Mouse (Mus musculus): ENCODE results near the gene Dleu7. TPM values are rescaled to one million over a fixed set of nuclear protein-coding genes. Genes with fewer than 3 reads are reported as not detected.

Dleu7 gene
- total and polyA plus RNA-seq, 2 experiments from 2014 or later = 0.16 to 0.65 TPM

DNA sequence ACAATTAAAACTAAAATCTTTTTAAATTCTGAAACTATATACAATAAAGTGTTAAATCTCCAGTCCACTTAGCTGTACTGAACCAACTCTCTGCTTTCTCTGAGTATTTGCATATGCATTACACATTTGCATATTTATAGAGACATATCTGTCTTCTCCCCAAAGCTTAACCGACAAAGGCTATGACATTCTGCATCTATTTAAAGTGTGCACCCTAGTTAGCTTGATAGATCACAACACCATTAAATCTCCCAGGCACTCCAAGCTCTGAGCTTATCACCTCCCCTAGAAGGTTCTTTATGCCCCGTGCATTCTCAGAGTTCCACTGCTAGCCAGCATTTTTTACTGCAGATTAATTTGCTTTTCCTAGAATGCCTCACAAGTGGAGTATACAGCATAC is 16.2 kb upstream of the Dleu7 start:
- Histone ChIP-seq H3K27ac (ENCODE audit: low read depth) (peak overlapping the region; percentile 71), H3K4me1 (ENCODE audit: control insufficient read depth, insufficient read depth) (peaks cover 14% of the 10 kb centered on the region), H3K4me2 (ENCODE audit: low read depth, low read length) (no peak overlapping the region; the same call in 1 of the 2 replicates), H3K9me3 (replicated peaks; ENCODE audit: control insufficient read depth, low read length) (no peaks in the 10 kb centered on the region), H3K4me3 (ENCODE audit: low read depth, low read length) (no peak overlapping the region), H3K36me3 (replicated peaks; ENCODE audit: control insufficient read depth, insufficient read depth, low read length) (no peaks in the 10 kb centered on the region), H3K9ac (replicated peaks; ENCODE audit: low read depth, low read length) (no peak overlapping the region), H3K27me3 (ENCODE audit: control insufficient read depth, insufficient read depth, low read length) (no peaks in the 10 kb centered on the region)
- peak; percentile 68 for ATAC-seq (ENCODE audit: insufficient read depth, low read depth)
- 23% methylated on average over 2 of the region's 2 CpGs for WGBS
- TF ChIP-seq EP300 (IDR thresholded peaks at IDR 0.05; ENCODE audit: low read depth) = no peak
- TF ChIP-seq CTCF (IDR thresholded peaks at IDR 0.05; ENCODE audit: low read depth) = no peak
- peak; percentile 37 for DNase-seq (ENCODE audit: low spot score)

DNA sequence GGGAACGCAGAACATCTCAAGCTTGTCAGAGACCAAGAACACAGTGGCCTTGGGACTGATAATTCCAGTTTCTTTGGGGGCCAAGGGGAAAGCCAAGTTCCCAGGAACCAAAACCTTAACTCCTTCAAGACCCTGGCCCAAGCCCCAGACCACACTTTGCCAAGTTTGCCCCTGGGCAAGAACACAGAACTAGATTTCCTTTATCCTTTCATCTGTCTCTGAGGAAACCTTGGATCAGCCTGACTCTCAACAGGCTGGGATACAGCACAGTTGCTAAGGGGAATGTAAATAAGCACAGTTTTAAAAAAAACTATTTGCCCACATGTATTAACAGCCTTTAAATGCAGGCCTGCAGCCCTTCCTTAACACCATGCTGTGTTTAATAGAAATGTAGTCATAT is 14.7 kb upstream of the Dleu7 start:
- no peak for TF ChIP-seq EP300 (IDR thresholded peaks at IDR 0.05; ENCODE audit: low read depth)
- TF ChIP-seq CTCF (IDR thresholded peaks at IDR 0.05; ENCODE audit: low read depth) = no peak
- H3K9ac ChIP-seq (replicated peaks; ENCODE audit: low read depth, low read length) = no peak overlapping the region
- no peak overlapping the region for H3K27ac ChIP-seq (ENCODE audit: low read depth)
- peaks cover 14% of the 10 kb centered on the region for H3K4me1 ChIP-seq (ENCODE audit: control insufficient read depth, insufficient read depth)
- H3K4me2 ChIP-seq (ENCODE audit: low read depth, low read length) = no peak overlapping the region
- no peak for ATAC-seq (ENCODE audit: insufficient read depth, low read depth)
- 83% methylated on average over 1 of the region's 1 CpGs for WGBS
- no peak for DNase-seq (ENCODE audit: low spot score)
- H3K9me3 ChIP-seq (replicated peaks; ENCODE audit: control insufficient read depth, low read length) = no peaks in the 10 kb centered on the region
- H3K27me3 ChIP-seq (ENCODE audit: control insufficient read depth, insufficient read depth, low read length) = no peaks in the 10 kb centered on the region
- no peaks in the 10 kb centered on the region for H3K36me3 ChIP-seq (replicated peaks; ENCODE audit: control insufficient read depth, insufficient read depth, low read length)
- no peak overlapping the region for H3K4me3 ChIP-seq (ENCODE audit: low read depth, low read length)

DNA sequence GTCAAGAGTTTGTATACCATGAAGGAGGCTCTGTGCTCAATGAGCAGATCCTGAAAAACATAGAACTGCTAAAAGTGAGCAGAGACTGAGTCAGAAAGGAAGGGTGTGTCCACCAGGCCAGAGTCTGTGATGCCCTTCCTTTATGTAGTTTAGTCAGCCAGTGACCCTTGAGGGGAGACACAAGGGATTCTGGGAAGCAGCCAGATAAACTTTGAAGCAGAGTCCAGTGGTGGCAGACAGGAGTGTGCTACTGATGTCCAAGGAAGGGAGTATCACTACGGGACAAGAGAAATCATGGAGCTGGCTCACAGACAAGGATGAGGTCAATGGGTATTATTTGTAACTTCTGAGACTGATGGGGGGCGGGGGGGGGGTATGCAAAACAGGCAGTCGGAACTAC is 7.2 kb upstream of the Dleu7 start:
- ATAC-seq (ENCODE audit: insufficient read depth, low read depth) = no peak
- TF ChIP-seq EP300 (IDR thresholded peaks at IDR 0.05; ENCODE audit: low read depth) (no peak), CTCF (IDR thresholded peaks at IDR 0.05; ENCODE audit: low read depth) (no peak)
- no peaks in the 10 kb centered on the region for H3K4me1 ChIP-seq (ENCODE audit: control insufficient read depth, insufficient read depth)
- no peak overlapping the region for H3K27ac ChIP-seq (ENCODE audit: low read depth)
- H3K9me3 ChIP-seq (replicated peaks; ENCODE audit: control insufficient read depth, low read length) = no peaks in the 10 kb centered on the region
- peak; percentile 30 for DNase-seq (ENCODE audit: low spot score)
- no peak overlapping the region for H3K9ac ChIP-seq (replicated peaks; ENCODE audit: low read depth, low read length)
- H3K27me3 ChIP-seq (ENCODE audit: control insufficient read depth, insufficient read depth, low read length) = no peaks in the 10 kb centered on the region
- 65% methylated on average over 3 of the region's 3 CpGs for WGBS
- H3K4me2 ChIP-seq (ENCODE audit: low read depth, low read length) = no peak overlapping the region
- H3K36me3 ChIP-seq (replicated peaks; ENCODE audit: control insufficient read depth, insufficient read depth, low read length) = no peaks in the 10 kb centered on the region
- H3K4me3 ChIP-seq (ENCODE audit: low read depth, low read length) = no peak overlapping the region

GRCm38 (mm10) chr14:62298808-62299207 is 6.0 kb upstream of the Dleu7 start:
- Histone ChIP-seq H3K9me3 (replicated peaks; ENCODE audit: control insufficient read depth, low read length) (no peaks in the 10 kb centered on the region), H3K27me3 (ENCODE audit: control insufficient read depth, insufficient read depth, low read length) (no peaks in the 10 kb centered on the region), H3K27ac (ENCODE audit: low read depth) (no peak overlapping the region), H3K4me3 (ENCODE audit: low read depth, low read length) (no peak overlapping the region), H3K36me3 (replicated peaks; ENCODE audit: control insufficient read depth, insufficient read depth, low read length) (no peaks in the 10 kb centered on the region), H3K4me1 (ENCODE audit: control insufficient read depth, insufficient read depth) (no peaks in the 10 kb centered on the region), H3K4me2 (ENCODE audit: low read depth, low read length) (no peak overlapping the region), H3K9ac (replicated peaks; ENCODE audit: low read depth, low read length) (no peak overlapping the region)
- DNase-seq (ENCODE audit: low spot score) (no peak), ATAC-seq (ENCODE audit: insufficient read depth, low read depth) (no peak)
- 79% methylated on average over 1 of the region's 1 CpGs for WGBS
- TF ChIP-seq CTCF (IDR thresholded peaks at IDR 0.05; ENCODE audit: low read depth) (no peak), EP300 (IDR thresholded peaks at IDR 0.05; ENCODE audit: low read depth) (no peak)

DNA sequence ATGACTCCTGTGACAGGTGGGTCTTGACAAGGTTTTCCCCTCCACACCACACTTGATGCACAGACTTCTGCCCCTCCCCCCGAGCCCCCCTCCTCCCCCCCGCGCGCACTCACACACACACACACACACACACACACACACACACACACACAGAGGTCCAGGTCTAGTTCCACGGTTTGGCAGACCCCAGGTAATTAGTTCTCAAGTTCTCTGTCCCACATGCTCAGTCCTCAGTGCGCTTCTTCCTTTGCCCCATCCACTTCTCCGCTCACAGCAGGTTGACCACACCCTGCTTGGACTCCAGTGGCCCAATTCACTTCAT is 720 bp downstream of the Dleu7 start:
- Histone ChIP-seq H3K27ac (ENCODE audit: low read depth) (no peak overlapping the region), H3K4me3 (ENCODE audit: low read depth, low read length) (peak overlapping the region; percentile 51), H3K9ac (replicated peaks; ENCODE audit: low read depth, low read length) (peak overlapping the region; percentile 50; the same call in 1 of the 2 replicates), H3K9me3 (replicated peaks; ENCODE audit: control insufficient read depth, low read length) (no peaks in the 10 kb centered on the region), H3K27me3 (ENCODE audit: control insufficient read depth, insufficient read depth, low read length) (no peaks in the 10 kb centered on the region), H3K4me2 (ENCODE audit: low read depth, low read length) (peak overlapping the region; percentile 97), H3K36me3 (replicated peaks; ENCODE audit: control insufficient read depth, insufficient read depth, low read length) (no peaks in the 10 kb centered on the region), H3K4me1 (ENCODE audit: control insufficient read depth, insufficient read depth) (peaks cover 9% of the 10 kb centered on the region)
- WGBS = 54% methylated on average over 7 of the region's 7 CpGs
- no peak for DNase-seq (ENCODE audit: low spot score)
- TF ChIP-seq EP300 (IDR thresholded peaks at IDR 0.05; ENCODE audit: low read depth) = no peak
- no peak for TF ChIP-seq CTCF (IDR thresholded peaks at IDR 0.05; ENCODE audit: low read depth)
- no peak for ATAC-seq (ENCODE audit: insufficient read depth, low read depth)

DNA sequence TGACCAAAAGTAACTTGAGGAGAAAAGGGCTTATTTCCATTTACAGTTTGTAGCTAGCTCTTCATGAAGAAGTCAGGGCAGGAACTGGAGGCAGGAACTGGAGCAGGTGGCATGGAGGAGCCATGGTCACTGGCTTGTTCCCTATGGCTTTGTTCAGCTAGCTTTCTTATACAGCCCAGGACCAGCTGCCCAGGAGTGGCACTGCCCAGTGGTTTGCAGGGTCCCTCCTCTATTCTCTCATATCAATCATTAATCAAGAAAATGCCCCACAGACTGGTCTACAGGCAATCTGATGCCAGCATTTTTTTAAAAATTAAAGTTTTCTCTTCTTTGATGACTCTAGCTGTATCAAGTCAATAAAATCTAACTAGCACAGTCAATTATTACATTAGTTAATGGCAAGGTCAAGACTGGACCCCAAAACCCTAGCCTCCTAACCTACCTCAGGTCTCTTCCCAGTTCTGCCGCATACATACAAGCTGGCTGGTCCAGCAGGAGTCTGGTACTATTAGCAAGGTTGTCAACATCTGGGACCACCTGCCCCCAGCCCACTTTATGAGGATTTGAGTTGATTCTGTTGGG is 1.4 kb downstream of the Dleu7 start:
- Histone ChIP-seq H3K36me3 (replicated peaks; ENCODE audit: control insufficient read depth, insufficient read depth, low read length) (no peaks in the 10 kb centered on the region), H3K4me1 (ENCODE audit: control insufficient read depth, insufficient read depth) (peaks cover 9% of the 10 kb centered on the region), H3K9ac (replicated peaks; ENCODE audit: low read depth, low read length) (no peak overlapping the region), H3K4me3 (ENCODE audit: low read depth, low read length) (no peak overlapping the region), H3K9me3 (replicated peaks; ENCODE audit: control insufficient read depth, low read length) (no peaks in the 10 kb centered on the region), H3K27me3 (ENCODE audit: control insufficient read depth, insufficient read depth, low read length) (no peaks in the 10 kb centered on the region), H3K27ac (ENCODE audit: low read depth) (no peak overlapping the region), H3K4me2 (ENCODE audit: low read depth, low read length) (no peak overlapping the region)
- DNase-seq (ENCODE audit: low spot score) (no peak), ATAC-seq (ENCODE audit: insufficient read depth, low read depth) (no peak)
- WGBS = 96% methylated on average over 1 of the region's 1 CpGs
- TF ChIP-seq CTCF (IDR thresholded peaks at IDR 0.05; ENCODE audit: low read depth) (no peak), EP300 (IDR thresholded peaks at IDR 0.05; ENCODE audit: low read depth) (no peak)
